Mouse (Mus musculus): ENCODE results near the gene Chchd2.
"Not testable (repeated sequence)": the region's sequence is repeated elsewhere in the genome, so short reads cannot be mapped to it uniquely, and the experiment has no call there.

- not testable (repeated sequence) for TF ChIP-seq CTCF (IDR thresholded peaks at IDR 0.05; ENCODE audit: control insufficient read depth, insufficient read depth, insufficient replicate concordance, low read depth, low read length); POLR2A (IDR thresholded peaks at IDR 0.05; ENCODE audit: control insufficient read depth, low read depth, low read length)
Measured at GRCm38 (mm10) chr5:129890390-129890789, 3.1 kb upstream of the Chchd2 start.

All from testis, adult 2 months (tissue).